Mouse (Mus musculus) brain, embryonic 14.5 days (tissue): Measurements from ENCODE around the gene Gpr152.

Experiments used
- CTCF ChIP-seq: fragments of 200-500 bp; IDR thresholded peaks from 2 replicates; pipeline ENCODE4 v1.5.1; 2012; ENCODE audit warnings: inconsistent platforms, mild to moderate bottlenecking, moderate library complexity, borderline replicate concordance; ENCODE audit not compliant: insufficient read depth, insufficient read length; ENCODE audit errors: extremely low read depth
- POLR2A ChIP-seq: fragments of 200-500 bp; IDR thresholded peaks from 2 replicates; pipeline ENCODE4 v1.6.1; 2012; ENCODE audit warnings: mild to moderate bottlenecking, inconsistent platforms, borderline replicate concordance; ENCODE audit not compliant: poor library complexity, insufficient read depth, insufficient read length, severe bottlenecking; ENCODE audit errors: extremely low read depth

DNA sequence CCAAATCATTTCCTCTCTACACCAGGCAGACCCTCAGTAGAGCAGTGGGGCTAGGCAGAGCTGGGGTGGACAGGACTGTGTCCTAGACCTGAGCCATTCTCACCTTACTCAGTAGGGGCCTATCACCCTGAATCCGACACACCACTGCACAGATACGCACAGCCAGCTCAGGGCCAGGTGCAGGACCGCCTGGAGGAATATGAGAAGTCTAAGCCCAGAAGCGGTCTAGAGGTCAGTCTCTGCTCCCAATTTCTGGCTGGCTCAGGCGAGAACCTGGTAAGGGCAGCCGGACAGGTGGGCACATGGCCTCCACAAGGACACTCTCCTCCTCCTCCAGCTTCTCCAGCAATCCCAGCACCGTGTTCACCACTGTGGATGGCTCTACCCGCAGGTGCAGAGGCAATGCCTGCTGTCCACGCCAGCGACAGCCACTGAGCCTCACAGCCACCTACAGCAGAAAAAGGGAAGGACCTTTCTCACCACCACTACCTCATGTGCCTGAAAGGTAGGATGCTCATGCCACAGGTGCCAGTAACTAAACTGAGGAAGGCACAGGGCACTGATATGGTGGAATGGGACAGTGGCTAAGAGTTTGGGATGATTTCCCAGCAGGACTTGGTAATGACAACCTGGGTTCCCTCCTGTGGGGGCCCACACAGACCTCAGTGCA lies 31.3 kb downstream of the Gpr152 start:
- TF ChIP-seq POLR2A (no peak), CTCF (no peak)
